Mouse (Mus musculus) stomach, postnatal 0 days (tissue): ENCODE measurements around the gene Esrrg.

Experiments
- CTCF ChIP-seq: IDR thresholded peaks from 2 replicates; pipeline ENCODE4 v1.5.1; 2016; ENCODE audit warnings: antibody characterized with exemption, low read depth, mild to moderate bottlenecking, moderate library complexity
- EP300 ChIP-seq: optimal IDR thresholded peaks from 2 replicates; pipeline ENCODE3; 2016; ENCODE audit warnings: antibody characterized with exemption

GRCm38 (mm10) chr1:188118125-188118524, 509.5 kb downstream of the Esrrg start:
- TF ChIP-seq CTCF (no peak), EP300 (no peak)
